Mouse (Mus musculus) lung, postnatal 0 days (tissue): ENCODE data around the gene Gvin1. TPM values are rescaled to one million over a fixed set of nuclear protein-coding genes. Genes with fewer than 3 reads are reported as not detected.
"Not testable (repeated sequence)": the region's sequence is repeated elsewhere in the genome, so short reads cannot be mapped to it uniquely, and the experiment has no call there.

ENCODE experiments used
- ATAC-seq: fragments of 200-750 bp; cut with Nextera tagmentation; 2 replicates; pipeline ENCODE4 v1.8.0; 2017; ENCODE audit warnings: moderate library complexity
- DNase-seq: peaks from one replicate; pipeline ENCODE4 v3.0.0-alpha.2; 2016; ENCODE audit warnings: low spot score
- H3K27ac ChIP-seq: fragments of 300-500 bp; sonication (generic); 2 replicates; pipeline ENCODE4 v1.5.1; 2014; ENCODE audit warnings: antibody characterized with exemption, mild to moderate bottlenecking, low read length, mixed read lengths
- H3K27me3 ChIP-seq: fragments of 300-500 bp; sonication (generic); replicated peaks from 2 replicates; pipeline ENCODE4 v1.6.1; 2014; ENCODE audit warnings: low read length, mixed read lengths; ENCODE audit not compliant: insufficient read depth
- H3K36me3 ChIP-seq: fragments of 300-500 bp; sonication (generic); 2 replicates; pipeline ENCODE4 v1.6.1; 2014; ENCODE audit warnings: low read length, mixed read lengths; ENCODE audit not compliant: insufficient read depth
- H3K4me1 ChIP-seq: fragments of 300-500 bp; sonication (generic); 2 replicates; pipeline ENCODE4 v1.6.1; 2014; ENCODE audit warnings: antibody characterized with exemption, low read depth, low read length, mixed read lengths; ENCODE audit not compliant: insufficient read depth
- H3K4me2 ChIP-seq: fragments of 300-500 bp; sonication (generic); replicated peaks from 2 replicates; pipeline ENCODE4 v1.6.1; 2014; ENCODE audit warnings: low read depth, mild to moderate bottlenecking, low read length, moderate library complexity, mixed read lengths
- H3K4me3 ChIP-seq: fragments of 300-500 bp; sonication (generic); 2 replicates; pipeline ENCODE4 v1.5.1; 2014; ENCODE audit warnings: low read depth, low read length
- H3K9ac ChIP-seq: fragments of 300-500 bp; sonication (generic); replicated peaks from 2 replicates; pipeline ENCODE4 v1.6.1; 2014; ENCODE audit warnings: low read depth, mild to moderate bottlenecking
- H3K9me3 ChIP-seq: fragments of 300-500 bp; sonication (generic); 2 replicates; pipeline ENCODE4 v1.6.1; 2016; ENCODE audit warnings: low read length, mixed read lengths
- WGBS: fragments of 180-500 bp; shearing (Covaris S2); extraction: QIAGEN DNeasy Blood & Tissue Kit; methylation state at CpG from one replicate; pipeline ENCODE4 v1.1.7; 2014; 5-methylcytosine and 5-hydroxymethylcytosine counted together
- polyA plus RNA-seq: library from polyadenylated mRNA; unstranded; fragments of >200 nt; fragmentation: Nextera tagmentation; extraction: Ambion mirVana; gene quantifications from 2 replicates; pipeline ENCODE4 v1.2.1, GENCODE M21; 2015

The Gvin1 gene
- polyA plus RNA-seq, 1 experiment from 2014 or later = 0.43 TPM

DNA sequence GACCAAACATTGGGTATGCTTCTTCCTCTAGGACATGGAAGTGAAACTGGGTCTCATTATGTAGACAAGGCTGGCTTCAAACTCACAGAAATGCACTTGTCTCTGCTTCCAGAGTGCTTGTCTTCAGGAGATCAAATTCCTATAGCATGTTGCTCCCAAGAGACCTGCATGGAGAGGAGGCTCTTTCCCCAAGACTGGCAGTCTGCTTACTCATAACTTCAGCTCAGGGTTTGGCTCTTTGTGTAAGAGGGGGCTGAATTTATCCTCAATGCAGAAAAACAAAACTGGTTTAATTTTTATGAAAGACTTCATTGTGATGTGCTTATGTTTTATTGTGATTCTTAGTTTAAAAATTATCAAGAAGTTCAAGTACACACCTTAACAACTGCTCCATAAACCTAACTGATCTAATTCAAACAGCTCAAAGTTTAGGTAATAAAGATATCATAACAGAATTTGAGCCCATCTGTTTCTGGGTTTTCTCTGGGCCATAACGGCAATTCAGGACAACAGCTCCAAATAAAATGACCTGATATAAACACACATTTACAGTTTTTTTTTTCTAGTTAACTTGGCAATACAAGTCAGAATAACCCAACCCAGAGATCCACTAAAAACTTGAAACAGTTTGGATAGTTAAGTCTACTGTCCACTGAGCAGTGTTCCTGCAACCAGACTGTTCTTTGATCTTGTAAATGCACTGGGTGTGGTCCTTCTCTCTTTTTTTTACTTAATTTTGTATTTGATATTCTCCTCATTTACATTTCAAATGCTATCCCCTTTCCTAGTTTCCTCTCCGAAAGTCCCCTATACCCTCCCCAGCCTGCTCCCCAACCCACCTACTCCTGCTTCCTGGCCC lies 97.8 kb downstream of the Gvin1 start:
- not testable (repeated sequence) for H3K9ac ChIP-seq, H3K4me1 ChIP-seq, H3K27me3 ChIP-seq, H3K27ac ChIP-seq, H3K9me3 ChIP-seq, H3K4me2 ChIP-seq, ATAC-seq, H3K36me3 ChIP-seq, H3K4me3 ChIP-seq, DNase-seq
- WGBS = no CpG with 5 or more reads among the region's 2 CpGs
